Comparison of ENCODE assay signal across 9 mouse cellular contexts in genomic region chr10:36791771-36792170, GRCm38 (mm10).
DNase-seq lines count a peak whose midpoint lies in the region; ATAC-seq and TF ChIP-seq lines count a peak whose summit lies in the region.
"Had no signal": no experiment of that assay in that cellular context is flagged by ENCODE, and none has a peak within 500 bp of the region (broad histone marks: within the 10 kb centered on the region; RNA-seq: fewer than 3 reads in every experiment).

No protein-coding gene starts in this region.

- ATAC-seq in frontal cortex, adult (ENCODE audit: low TSS enrichment): peak; percentile 98
- ATAC-seq in lung, postnatal 0 days: no peak
- ATAC-seq in stomach, postnatal 0 days (ENCODE audit: low FRiP score, low TSS enrichment): no peak

- no peaks in the 10 kb centered on the region for H3K27me3 ChIP-seq in lung, postnatal 0 days (replicated peaks; ENCODE audit: insufficient read depth, low read length)
- no peaks in the 10 kb centered on the region for H3K27me3 ChIP-seq in stomach, postnatal 0 days (ENCODE audit: control insufficient read depth, insufficient read depth, low read length)
- H3K27me3 ChIP-seq: limb, embryonic 15.5 days had no signal

- no peak for TF ChIP-seq EP300 in lung, postnatal 0 days (IDR thresholded peaks at IDR 0.05)
- no peak for TF ChIP-seq EP300 in stomach, postnatal 0 days (optimal IDR thresholded peaks at IDR 0.05)

- H3K4me3 ChIP-seq in lung, postnatal 0 days (ENCODE audit: low read depth, low read length): no peak overlapping the region
- H3K4me3 ChIP-seq in stomach, postnatal 0 days (ENCODE audit: low read depth, low read length): no peak overlapping the region
- H3K4me3 ChIP-seq: limb, embryonic 15.5 days had no signal

- H3K9ac ChIP-seq in lung, postnatal 0 days (replicated peaks; ENCODE audit: low read depth): no peak overlapping the region
- no peak overlapping the region for H3K9ac ChIP-seq in stomach, postnatal 0 days (ENCODE audit: low read length)
- H3K9ac ChIP-seq: limb, embryonic 15.5 days had no signal

- H3K36me3 ChIP-seq in lung, postnatal 0 days (ENCODE audit: insufficient read depth, low read length): no peaks in the 10 kb centered on the region
- no peaks in the 10 kb centered on the region for H3K36me3 ChIP-seq in stomach, postnatal 0 days (ENCODE audit: control insufficient read depth, insufficient read depth, low read length)
- H3K36me3 ChIP-seq: limb, embryonic 15.5 days had no signal

- H3K4me2 ChIP-seq in lung, postnatal 0 days (replicated peaks; ENCODE audit: low read depth, low read length): no peak overlapping the region
- no peak overlapping the region for H3K4me2 ChIP-seq in stomach, postnatal 0 days (replicated peaks; ENCODE audit: low read depth)
- H3K4me2 ChIP-seq: limb, embryonic 15.5 days had no signal

- H3K27ac ChIP-seq in lung, postnatal 0 days (ENCODE audit: low read length): no peak overlapping the region
- H3K27ac ChIP-seq in stomach, postnatal 0 days (replicated peaks): no peak overlapping the region
- H3K27ac ChIP-seq: limb, embryonic 15.5 days had no signal

- DNase-seq in frontal cortex, postnatal 14 days (ENCODE audit: low spot score in 2 of 2): no peak
- DNase-seq in lung, postnatal 0 days (ENCODE audit: low spot score): peak; percentile 15
- DNase-seq in lung, postnatal 10 days: no peak
- peak; percentile 32 for DNase-seq in forelimb bud, embryonic 11.5 days (ENCODE audit: low read depth, low spot score)
- no peak for DNase-seq in stomach, postnatal 0 days (ENCODE audit: low spot score)
- DNase-seq in lung, adult 18-20 months: no peak
- no peak for DNase-seq in heart, adult 18-20 months

- 34% methylated on average over 2 of the region's 2 CpGs for WGBS in lung, postnatal 0 days
- 35% methylated on average over 2 of the region's 2 CpGs for WGBS in stomach, postnatal 0 days

- peak; percentile 46 for TF ChIP-seq CTCF in lung, postnatal 0 days (IDR thresholded peaks at IDR 0.05)
- TF ChIP-seq CTCF in stomach, postnatal 0 days (IDR thresholded peaks at IDR 0.05; ENCODE audit: low read depth): peak; percentile 68

- H3K4me1 ChIP-seq in lung, postnatal 0 days (ENCODE audit: insufficient read depth, low read depth, low read length): no peaks in the 10 kb centered on the region
- H3K4me1 ChIP-seq in stomach, postnatal 0 days (replicated peaks; ENCODE audit: control insufficient read depth, insufficient read depth): no peaks in the 10 kb centered on the region
- H3K4me1 ChIP-seq: limb, embryonic 15.5 days had no signal

- no peaks in the 10 kb centered on the region for H3K9me3 ChIP-seq in lung, postnatal 0 days (ENCODE audit: low read length)
- no peaks in the 10 kb centered on the region for H3K9me3 ChIP-seq in stomach, postnatal 0 days (ENCODE audit: control insufficient read depth, low read length)
- H3K9me3 ChIP-seq: limb, embryonic 15.5 days had no signal

Comparison
In these comparisons a context has a peak if more than half of its experiments do, and no peak if none do; other contexts are left out.
1. DNase-seq: peak in lung, postnatal 0 days (single experiment) and forelimb bud, embryonic 11.5 days (single experiment); none in frontal cortex, postnatal 14 days (0 of 2), lung, postnatal 10 days (single experiment), stomach, postnatal 0 days (single experiment), lung, adult 18-20 months (0 of 2) and heart, adult 18-20 months (0 of 2).